Mouse (Mus musculus): ENCODE results near the gene Cln6. TPM values are rescaled to one million over a fixed set of nuclear protein-coding genes. Genes with fewer than 3 reads are reported as not detected.
A peak's percentile ranks its signal among the peaks of the same experiment; 100 is the strongest.

Cln6 gene
- polyA plus RNA-seq, 1 experiment from 2014 or later, result 10.6 TPM

GRCm38 (mm10) chr9:62838146-62838505 is 459 bp upstream of the Cln6 start:
- Histone ChIP-seq H3K4me1 (ENCODE audit: insufficient read depth) (peaks cover 33% of the 10 kb centered on the region), H3K27me3 (ENCODE audit: insufficient read depth, low read length) (no peaks in the 10 kb centered on the region), H3K9ac (replicated peaks) (peak overlapping the region; percentile 41), H3K9me3 (ENCODE audit: low read length) (no peaks in the 10 kb centered on the region), H3K36me3 (replicated peaks; ENCODE audit: insufficient read depth, low read length) (no peaks in the 10 kb centered on the region), H3K4me2 (ENCODE audit: low read depth, low read length) (peak overlapping the region; percentile 91), H3K27ac (ENCODE audit: low read depth) (peak overlapping the region; percentile 87), H3K4me3 (ENCODE audit: low read depth, low read length) (peak overlapping the region; percentile 70)
- TF ChIP-seq CTCF (IDR thresholded peaks at IDR 0.05; ENCODE audit: low read depth), result no peak
- TF ChIP-seq EP300 (IDR thresholded peaks at IDR 0.05; ENCODE audit: low read depth), result no peak
- DNase-seq (no peak), ATAC-seq (no peak)
- 9% methylated on average over 8 of the region's 8 CpGs for WGBS (ENCODE audit: insufficient replicate concordance)

- TF ChIP-seq EP300 (IDR thresholded peaks at IDR 0.05; ENCODE audit: low read depth) (no peak), CTCF (IDR thresholded peaks at IDR 0.05; ENCODE audit: low read depth) (no peak)
- no peaks in the 10 kb centered on the region for H3K9me3 ChIP-seq (ENCODE audit: low read length)
- H3K36me3 ChIP-seq (replicated peaks; ENCODE audit: insufficient read depth, low read length), result no peaks in the 10 kb centered on the region
- H3K4me1 ChIP-seq (ENCODE audit: insufficient read depth), result peaks cover 33% of the 10 kb centered on the region
- H3K4me3 ChIP-seq (ENCODE audit: low read depth, low read length), result peak overlapping the region; percentile 70
- H3K27me3 ChIP-seq (ENCODE audit: insufficient read depth, low read length), result no peaks in the 10 kb centered on the region
- peak overlapping the region; percentile 87 for H3K27ac ChIP-seq (ENCODE audit: low read depth)
- peak; percentile 54 for ATAC-seq
- peak overlapping the region; percentile 91 for H3K4me2 ChIP-seq (ENCODE audit: low read depth, low read length)
- 7% methylated on average over 14 of the region's 14 CpGs for WGBS (ENCODE audit: insufficient replicate concordance)
- DNase-seq, result peak; percentile 58
- peak overlapping the region; percentile 84 for H3K9ac ChIP-seq (replicated peaks)
Observed at GRCm38 (mm10) chr9:62839172-62839770, 686 bp downstream of the Cln6 start.

- H3K9ac ChIP-seq (replicated peaks), result no peak overlapping the region
- no peak overlapping the region for H3K4me3 ChIP-seq (ENCODE audit: low read depth, low read length)
- H3K36me3 ChIP-seq (replicated peaks; ENCODE audit: insufficient read depth, low read length), result peaks cover 7% of the 10 kb centered on the region; the same call in 1 of the 2 replicates
- H3K27ac ChIP-seq (ENCODE audit: low read depth), result no peak overlapping the region
- no peak overlapping the region for H3K4me2 ChIP-seq (ENCODE audit: low read depth, low read length)
- TF ChIP-seq EP300 (IDR thresholded peaks at IDR 0.05; ENCODE audit: low read depth) (no peak), CTCF (IDR thresholded peaks at IDR 0.05; ENCODE audit: low read depth) (no peak)
- no peaks in the 10 kb centered on the region for H3K9me3 ChIP-seq (ENCODE audit: low read length)
- no peaks in the 10 kb centered on the region for H3K27me3 ChIP-seq (ENCODE audit: insufficient read depth, low read length)
- H3K4me1 ChIP-seq (ENCODE audit: insufficient read depth), result peaks cover 23% of the 10 kb centered on the region
- WGBS (ENCODE audit: insufficient replicate concordance), result 76% methylated on average over 10 of the region's 10 CpGs
- DNase-seq (no peak), ATAC-seq (no peak)
Observed at GRCm38 (mm10) chr9:62843356-62844024, 4.9 kb downstream of the Cln6 start.

GRCm38 (mm10) chr9:62844461-62844860 is 5.9 kb downstream of the Cln6 start:
- ATAC-seq (no peak), DNase-seq (no peak)
- H3K4me2 ChIP-seq (ENCODE audit: low read depth, low read length), result no peak overlapping the region
- no peaks in the 10 kb centered on the region for H3K9me3 ChIP-seq (ENCODE audit: low read length)
- peaks cover 16% of the 10 kb centered on the region for H3K4me1 ChIP-seq (ENCODE audit: insufficient read depth)
- H3K36me3 ChIP-seq (replicated peaks; ENCODE audit: insufficient read depth, low read length), result peaks cover 14% of the 10 kb centered on the region
- no peak for TF ChIP-seq EP300 (IDR thresholded peaks at IDR 0.05; ENCODE audit: low read depth)
- no peak overlapping the region for H3K27ac ChIP-seq (ENCODE audit: low read depth)
- H3K9ac ChIP-seq (replicated peaks), result no peak overlapping the region
- H3K27me3 ChIP-seq (ENCODE audit: insufficient read depth, low read length), result no peaks in the 10 kb centered on the region
- 80% methylated on average over 5 of the region's 5 CpGs for WGBS (ENCODE audit: insufficient replicate concordance)
- no peak overlapping the region for H3K4me3 ChIP-seq (ENCODE audit: low read depth, low read length)

- Histone ChIP-seq H3K27ac (ENCODE audit: low read depth) (no peak overlapping the region), H3K4me3 (ENCODE audit: low read depth, low read length) (no peak overlapping the region), H3K9me3 (ENCODE audit: low read length) (no peaks in the 10 kb centered on the region), H3K4me1 (ENCODE audit: insufficient read depth) (peaks cover 7% of the 10 kb centered on the region), H3K4me2 (ENCODE audit: low read depth, low read length) (no peak overlapping the region), H3K27me3 (ENCODE audit: insufficient read depth, low read length) (no peaks in the 10 kb centered on the region), H3K9ac (replicated peaks) (no peak overlapping the region), H3K36me3 (replicated peaks; ENCODE audit: insufficient read depth, low read length) (peaks cover 25% of the 10 kb centered on the region)
- ATAC-seq (peak; percentile 82), DNase-seq (peak; percentile 90)
- TF ChIP-seq CTCF (IDR thresholded peaks at IDR 0.05; ENCODE audit: low read depth) (peak; percentile 100), EP300 (IDR thresholded peaks at IDR 0.05; ENCODE audit: low read depth) (no peak)
- WGBS (ENCODE audit: insufficient replicate concordance), result 7% methylated on average over 3 of the region's 3 CpGs
Observed at GRCm38 (mm10) chr9:62847694-62848093, 9.1 kb downstream of the Cln6 start.

- WGBS (ENCODE audit: insufficient replicate concordance), result 90% methylated on average over 3 of the region's 3 CpGs
- Histone ChIP-seq H3K4me3 (ENCODE audit: low read depth, low read length) (no peak overlapping the region), H3K36me3 (replicated peaks; ENCODE audit: insufficient read depth, low read length) (peaks cover 25% of the 10 kb centered on the region), H3K4me1 (ENCODE audit: insufficient read depth) (peaks cover 7% of the 10 kb centered on the region), H3K4me2 (ENCODE audit: low read depth, low read length) (no peak overlapping the region), H3K27me3 (ENCODE audit: insufficient read depth, low read length) (no peaks in the 10 kb centered on the region), H3K9me3 (ENCODE audit: low read length) (no peaks in the 10 kb centered on the region), H3K9ac (replicated peaks) (no peak overlapping the region), H3K27ac (ENCODE audit: low read depth) (no peak overlapping the region)
- TF ChIP-seq EP300 (IDR thresholded peaks at IDR 0.05; ENCODE audit: low read depth) (no peak), CTCF (IDR thresholded peaks at IDR 0.05; ENCODE audit: low read depth) (no peak)
- no peak for ATAC-seq
- DNase-seq, result no peak
Observed at GRCm38 (mm10) chr9:62848641-62849040, 10.1 kb downstream of the Cln6 start.

Data from liver, postnatal 0 days (tissue).